Mouse (Mus musculus) CH12.LX (cell line): ENCODE measurements around the gene Ncor2. TPM values are rescaled to one million over a fixed set of nuclear protein-coding genes. Genes with fewer than 3 reads are reported as not detected.
"Not testable (repeated sequence)": the region's sequence is repeated elsewhere in the genome, so short reads cannot be mapped to it uniquely, and the experiment has no call there.

Experiments
- DNase-seq: peaks from one replicate; pipeline ENCODE4 v3.0.0-alpha.2; 2013; ENCODE audit errors: extremely low read depth
- H3K27ac ChIP-seq: 2 replicates; pipeline ENCODE4 v1.5.1; 2012; ENCODE audit warnings: low read depth, mild to moderate bottlenecking, control low read depth, moderate library complexity; ENCODE audit not compliant: insufficient read depth
- H3K27me3 ChIP-seq: replicated peaks from 2 replicates; pipeline ENCODE3; 2012; ENCODE audit warnings: inconsistent platforms
- H3K36me3 ChIP-seq, 2 experiments: replicated peaks in 1 of 2; 2 replicates each; pipeline versions ENCODE3 to v1.6.1; 2012; ENCODE audit warnings: inconsistent platforms in 1 of 2, low read length in 1 of 2, mild to moderate bottlenecking in 1 of 2, mixed read lengths in 1 of 2, moderate library complexity in 1 of 2; ENCODE audit not compliant: control insufficient read depth in 1 of 2, insufficient read depth in 1 of 2
- H3K4me1 ChIP-seq, 2 experiments: 2 replicates each; pipeline ENCODE4 v1.6.1; 2012; ENCODE audit warnings: inconsistent platforms in 1 of 2, moderate library complexity in 1 of 2; ENCODE audit not compliant: insufficient read depth in 2 of 2, control insufficient read depth in 1 of 2
- H3K4me2 ChIP-seq: 2 replicates; pipeline ENCODE4 v1.6.1; 2012; ENCODE audit warnings: low read depth, mild to moderate bottlenecking, control low read depth; ENCODE audit not compliant: poor library complexity, insufficient read depth, severe bottlenecking
- H3K4me3 ChIP-seq, 3 experiments: fragments of 150-350 bp in 1 of 3; sonication (generic) in 1 of 3; replicated peaks in 1 of 3; 2 replicates each; pipeline versions ENCODE3 to v1.5.1; 2011 to 2012; ENCODE audit warnings: low read depth in 2 of 3, low read length in 2 of 3, mild to moderate bottlenecking in 2 of 3, moderate library complexity in 2 of 3, control low read depth in 1 of 3, improper control_type of control experiment in 1 of 3, inconsistent platforms in 1 of 3, mixed read lengths in 1 of 3; ENCODE audit not compliant: poor library complexity in 1 of 3
- H3K79me2 ChIP-seq: replicated peaks from 2 replicates; pipeline ENCODE4 v1.6.1; 2012; ENCODE audit warnings: mild to moderate bottlenecking, moderate library complexity; ENCODE audit not compliant: control insufficient read depth, poor library complexity, insufficient read depth, severe bottlenecking; ENCODE audit errors: extremely low read depth
- H3K9ac ChIP-seq: 2 replicates; pipeline ENCODE4 v1.6.1; 2012; ENCODE audit warnings: low read depth, mild to moderate bottlenecking, control low read depth, moderate library complexity; ENCODE audit not compliant: insufficient read depth
- H3K9me3 ChIP-seq: replicated peaks from 2 replicates; pipeline ENCODE3; 2012; ENCODE audit warnings: low read length, inconsistent platforms, mixed read lengths
- BHLHE40 ChIP-seq: IDR thresholded peaks from 2 replicates; pipeline ENCODE4 v1.6.1; 2011; ENCODE audit warnings: mild to moderate bottlenecking, low read depth, low read length, improper control_type of control experiment
- CTCF ChIP-seq, 2 experiments: IDR thresholded peaks in 1 of 2; conservative IDR thresholded peaks in 1 of 2; 2 replicates each; pipeline ENCODE4 v1.5.1; 2011 to 2012; ENCODE audit warnings: low read depth in 2 of 2, low read length in 2 of 2, improper control_type of control experiment in 1 of 2, inconsistent platforms in 1 of 2, mild to moderate bottlenecking in 1 of 2, moderate library complexity in 1 of 2
- GABPA ChIP-seq: IDR thresholded peaks from 2 replicates; pipeline ENCODE4 v1.6.1; 2012; ENCODE audit warnings: low read depth, low read length, improper control_type of control experiment, inconsistent platforms; ENCODE audit not compliant: insufficient replicate concordance
- HCFC1 ChIP-seq: IDR thresholded peaks from 2 replicates; pipeline ENCODE4 v1.6.1; 2012; ENCODE audit warnings: low read depth, mild to moderate bottlenecking, inconsistent platforms, low read length, improper control_type of control experiment
- KAT2A ChIP-seq: IDR thresholded peaks from 2 replicates; pipeline ENCODE4 v1.6.1; 2012; ENCODE audit warnings: low read length, improper control_type of control experiment, inconsistent platforms; ENCODE audit not compliant: insufficient replicate concordance
- MAFK ChIP-seq: IDR thresholded peaks from 2 replicates; pipeline ENCODE4 v1.6.1; 2011; ENCODE audit warnings: low read length, improper control_type of control experiment; ENCODE audit not compliant: insufficient replicate concordance
- MAX ChIP-seq: IDR thresholded peaks from 2 replicates; pipeline ENCODE4 v1.6.1; 2011; ENCODE audit warnings: low read length, improper control_type of control experiment
- MAZ ChIP-seq: IDR thresholded peaks from 2 replicates; pipeline ENCODE4 v1.6.1; 2012; ENCODE audit warnings: low read depth, mild to moderate bottlenecking, inconsistent platforms, low read length, improper control_type of control experiment, moderate library complexity
- MXI1 ChIP-seq: IDR thresholded peaks from 2 replicates; pipeline ENCODE4 v1.6.1; 2011; ENCODE audit warnings: mild to moderate bottlenecking, low read depth, low read length, improper control_type of control experiment
- NELFE ChIP-seq: IDR thresholded peaks from 2 replicates; pipeline ENCODE4 v1.6.1; 2011; ENCODE audit warnings: low read depth, low read length, improper control_type of control experiment
- PAX5 ChIP-seq: IDR thresholded peaks from 2 replicates; pipeline ENCODE4 v1.6.1; 2012; ENCODE audit warnings: low read length, inconsistent platforms, mixed read lengths
- POLR2A ChIP-seq: IDR thresholded peaks from 2 replicates; pipeline ENCODE4 v1.6.1; 2011; ENCODE audit warnings: low read depth, mild to moderate bottlenecking, improper control_type of control experiment, low read length
- RAD21 ChIP-seq: IDR thresholded peaks from 2 replicates; pipeline ENCODE4 v1.6.1; 2011; ENCODE audit warnings: low read depth, mild to moderate bottlenecking, low read length, improper control_type of control experiment, moderate library complexity
- SIN3A ChIP-seq: IDR thresholded peaks from 2 replicates; pipeline ENCODE4 v1.6.1; 2012; ENCODE audit warnings: low read length, improper control_type of control experiment, inconsistent platforms
- TBP ChIP-seq: conservative IDR thresholded peaks from 2 replicates; pipeline ENCODE4 v1.6.1; 2011; ENCODE audit warnings: low read depth, low read length, improper control_type of control experiment
- UBTF ChIP-seq: IDR thresholded peaks from 2 replicates; pipeline ENCODE4 v1.6.1; 2012; ENCODE audit warnings: low read depth, mild to moderate bottlenecking, inconsistent platforms, low read length, improper control_type of control experiment, moderate library complexity
- ZC3H11A ChIP-seq: IDR thresholded peaks from 2 replicates; pipeline ENCODE4 v1.6.1; 2012; ENCODE audit warnings: low read depth, mild to moderate bottlenecking, inconsistent platforms, low read length, improper control_type of control experiment
- ZKSCAN1 ChIP-seq: IDR thresholded peaks from 2 replicates; pipeline ENCODE4 v1.6.1; 2012; ENCODE audit warnings: low read depth, inconsistent platforms, low read length, improper control_type of control experiment, borderline replicate concordance
- ZMIZ1 ChIP-seq: IDR thresholded peaks from 2 replicates; pipeline ENCODE4 v1.6.1; 2012; ENCODE audit warnings: low read depth, mild to moderate bottlenecking, inconsistent platforms, low read length, improper control_type of control experiment
- ZNF384 ChIP-seq: IDR thresholded peaks from 2 replicates; pipeline ENCODE4 v1.6.1; 2012; ENCODE audit warnings: low read depth, low read length, improper control_type of control experiment, inconsistent platforms
- dilution Hi-C: fragments of 300-500 bp; cut with MboI; formaldehyde crosslinking; loops from 2 replicates; pipeline ENCODE4 v1.14.3; 2020; ENCODE audit warnings: low sequenced_read_pairs; ENCODE audit not compliant: extremely low pct_unique_long_range_greater_than_20kb, extremely low pct_ligation_motif_present
- in situ Hi-C: fragments of 300-500 bp; cut with MboI; formaldehyde crosslinking; loops from 3 replicates; pipeline ENCODE4 v1.14.3; 2019; ENCODE audit warnings: low sequenced_read_pairs, low pct_ligation_motif_present, low pct_unique_long_range_greater_than_20kb, mixed read lengths
- polyA plus RNA-seq: library from polyadenylated mRNA; unstranded; fragments of >175 nt; gene quantifications from 2 replicates; pipeline ENCODE4 v1.2.1, GENCODE M21; 2012; ENCODE audit warnings: low read depth; ENCODE audit not compliant: insufficient read length
- total RNA-seq, 2 experiments: library from RNA; depleted of rRNA; stranded (reverse); fragments of 300-350 nt in 1 of 2; fragments of >200 nt in 1 of 2; gene quantifications; 2 replicates each; pipeline ENCODE4 v1.2.3; 2012 to 2014

Ncor2 gene
- total and polyA plus RNA-seq, 3 experiments: 3.9 to 44.7 (median 10.8) TPM

DNA sequence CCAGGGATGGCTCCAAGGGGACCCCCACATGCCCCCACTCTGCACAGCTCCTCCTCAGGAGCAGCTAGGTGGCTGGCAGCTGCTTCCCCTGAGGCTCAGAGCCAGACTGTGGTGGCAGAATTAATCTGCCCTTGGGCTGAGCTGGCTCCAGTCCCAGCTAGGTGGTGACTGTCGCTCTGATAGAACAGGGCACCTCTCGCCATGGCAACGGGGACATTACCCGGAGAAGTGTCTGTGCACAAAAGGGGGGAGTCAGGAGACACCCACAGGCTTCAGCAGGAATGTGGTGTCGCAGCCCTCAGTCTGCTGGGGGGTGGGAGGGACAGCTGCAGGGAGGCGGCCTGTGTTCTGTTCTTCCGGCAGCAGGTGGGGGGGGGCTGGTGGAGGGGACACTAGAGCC, 24.1 kb upstream of the Ncor2 start:
- Histone ChIP-seq H3K79me2 (no peaks in the 10 kb centered on the region), H3K9ac (no peak overlapping the region), H3K4me2 (no peak overlapping the region), H3K9me3 (peaks cover 7% of the 10 kb centered on the region), H3K36me3 (no peaks in the 10 kb centered on the region), H3K4me1 (no peaks in the 10 kb centered on the region; a peak in 1 of 4 replicates), H3K27ac (no peak overlapping the region), H3K27me3 (peaks cover 25% of the 10 kb centered on the region), H3K4me3 (no peak overlapping the region)
- dilution Hi-C loops (no loop called here), in situ Hi-C loops (no loop called here)
- DNase-seq: no peak
- TF ChIP-seq KAT2A: no peak
- no peak for TF ChIP-seq MAFK
- TF ChIP-seq ZKSCAN1: no peak
- no peak for TF ChIP-seq NELFE
- no peak for TF ChIP-seq HCFC1
- no peak for TF ChIP-seq POLR2A
- TF ChIP-seq ZMIZ1: no peak
- TF ChIP-seq MAX: no peak
- no peak for TF ChIP-seq CTCF (conservative IDR thresholded peaks at IDR 0.05 in 1 of 2, IDR thresholded peaks at IDR 0.05 in 1 of 2; ENCODE audit: low read depth in 2 of 2, low read length in 2 of 2)
- no peak for TF ChIP-seq MAZ
- TF ChIP-seq RAD21: no peak

DNA sequence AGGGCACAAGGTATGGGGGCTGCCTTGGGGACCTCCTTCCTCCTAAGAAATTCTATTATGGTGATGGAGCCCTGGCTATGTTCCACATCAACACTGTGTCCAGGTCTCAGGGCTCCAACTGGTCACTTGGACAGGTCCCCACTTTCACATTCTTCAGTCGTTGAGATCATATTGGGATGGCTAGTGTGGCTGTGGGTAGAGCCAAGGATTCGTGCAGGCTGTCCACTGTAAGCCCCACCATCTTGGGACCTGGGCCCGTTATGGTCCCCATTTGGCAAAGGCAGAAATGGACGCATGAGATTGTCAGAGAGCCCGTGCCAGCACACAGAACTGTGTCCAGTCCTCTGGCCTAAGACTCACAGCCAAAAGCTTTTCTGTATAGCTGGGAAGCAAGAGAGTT, 23.1 kb upstream of the Ncor2 start:
- Histone ChIP-seq H3K36me3 (no peaks in the 10 kb centered on the region), H3K27me3 (peaks cover 25% of the 10 kb centered on the region), H3K9ac (no peak overlapping the region), H3K79me2 (no peaks in the 10 kb centered on the region), H3K4me2 (no peak overlapping the region), H3K27ac (no peak overlapping the region), H3K4me1 (no peaks in the 10 kb centered on the region; a peak in 1 of 4 replicates), H3K4me3 (no peak overlapping the region), H3K9me3 (peaks cover 7% of the 10 kb centered on the region)
- in situ Hi-C loops (no loop called here), dilution Hi-C loops (no loop called here)
- no peak for TF ChIP-seq ZC3H11A
- TF ChIP-seq SIN3A: no peak
- no peak for TF ChIP-seq MAX
- TF ChIP-seq MXI1: no peak
- TF ChIP-seq ZMIZ1: no peak
- no peak for DNase-seq

DNA sequence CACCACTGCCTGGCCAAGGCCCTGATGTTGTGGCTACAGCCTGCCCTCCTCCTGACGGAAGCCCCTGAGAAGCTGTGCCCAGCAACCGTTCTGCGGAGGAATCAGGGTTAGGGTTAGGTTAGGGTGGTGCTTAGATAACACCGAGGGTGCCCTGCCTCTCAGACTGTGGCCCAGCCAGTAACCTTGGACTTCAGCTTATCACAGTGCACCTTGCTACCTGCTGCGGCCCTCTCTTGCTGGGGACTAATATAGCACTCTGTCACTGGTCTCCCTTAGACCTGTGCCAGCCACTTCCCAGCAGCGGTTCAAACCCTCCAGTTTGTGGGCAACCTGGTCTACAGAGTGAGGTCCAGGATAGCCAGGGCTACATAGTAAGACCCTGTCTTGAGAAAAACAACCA, 20.1 kb upstream of the Ncor2 start:
- in situ Hi-C loops: no loop called here
- no peaks in the 10 kb centered on the region for H3K9me3 ChIP-seq

DNA sequence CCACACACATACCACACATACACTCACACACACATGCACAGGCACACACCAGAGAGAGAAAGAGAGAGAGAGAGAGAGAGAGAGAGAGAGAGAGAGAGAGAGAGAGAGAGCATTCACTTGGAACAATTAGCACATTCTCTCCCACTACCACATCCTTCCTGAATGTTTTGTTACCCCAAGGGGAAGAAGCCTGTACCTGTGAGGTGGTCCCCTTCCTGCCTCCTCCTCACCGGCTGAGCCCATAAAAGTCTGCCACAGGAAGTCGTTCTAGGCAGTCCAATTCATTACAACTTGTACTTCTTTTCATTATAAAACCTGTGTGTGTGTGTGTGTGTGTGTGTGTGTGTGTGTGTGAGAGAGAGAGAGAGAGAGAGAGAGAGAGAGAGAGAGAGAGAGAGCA, 18.3 kb upstream of the Ncor2 start:
- in situ Hi-C loops, H3K9me3 ChIP-seq, dilution Hi-C loops, DNase-seq, H3K27ac ChIP-seq, H3K4me2 ChIP-seq, H3K4me3 ChIP-seq, H3K79me2 ChIP-seq, H3K9ac ChIP-seq, H3K36me3 ChIP-seq: not testable (repeated sequence)
- peaks cover 0 to 11% of the 10 kb centered on the region in 2 experiments; a peak in 2 of 4 replicates for H3K4me1 ChIP-seq
- peaks cover 15% of the 10 kb centered on the region for H3K27me3 ChIP-seq

More for the DNA sequence above, 20.1 kb upstream of the Ncor2 start:
- H3K36me3 ChIP-seq: no peaks in the 10 kb centered on the region
- dilution Hi-C loops: no loop called here
- no peak overlapping the region for H3K9ac ChIP-seq
- no peak overlapping the region for H3K4me2 ChIP-seq
- no peak overlapping the region for H3K4me3 ChIP-seq
- H3K79me2 ChIP-seq: no peaks in the 10 kb centered on the region
- H3K4me1 ChIP-seq: peaks cover 0 to 10% of the 10 kb centered on the region in 2 experiments; a peak in 3 of 4 replicates
- H3K27ac ChIP-seq: no peak overlapping the region
- H3K27me3 ChIP-seq: peaks cover 25% of the 10 kb centered on the region
- no peak for TF ChIP-seq ZC3H11A
- no peak for TF ChIP-seq BHLHE40
- no peak for TF ChIP-seq GABPA
- no peak for TF ChIP-seq PAX5
- no peak for TF ChIP-seq SIN3A
- TF ChIP-seq MAX: no peak
- TF ChIP-seq TBP: no peak
- TF ChIP-seq RAD21: no peak
- TF ChIP-seq ZNF384: no peak
- TF ChIP-seq UBTF: no peak
- no peak for TF ChIP-seq NELFE
- no peak for DNase-seq
